Mouse (Mus musculus) embryonic facial prominence, embryonic 14.5 days (tissue): ENCODE results near the gene Rom1. TPM values are rescaled to one million over a fixed set of nuclear protein-coding genes. Genes with fewer than 3 reads are reported as not detected.
A peak's percentile ranks its signal among the peaks of the same experiment; 100 is the strongest.
"Not testable (repeated sequence)": the region's sequence is repeated elsewhere in the genome, so short reads cannot be mapped to it uniquely, and the experiment has no call there.

Experiments used
- ATAC-seq: fragments of 200-750 bp; cut with Nextera tagmentation; 2 replicates; pipeline ENCODE4 v1.8.0; 2017; ENCODE audit warnings: low read depth, moderate number of reproducible peaks, moderate TSS enrichment
- DNase-seq: peaks from one replicate; pipeline ENCODE4 v3.0.0-alpha.2; 2015; ENCODE audit warnings: low spot score
- H3K27ac ChIP-seq: fragments of 300-500 bp; sonication (generic); replicated peaks from 2 replicates; pipeline ENCODE4 v1.5.1; 2014; ENCODE audit warnings: low read depth, mild to moderate bottlenecking, low read length, moderate library complexity
- H3K27me3 ChIP-seq: fragments of 300-500 bp; sonication (generic); replicated peaks from 2 replicates; pipeline ENCODE4 v1.6.1; 2014; ENCODE audit warnings: low read length; ENCODE audit not compliant: control insufficient read depth, insufficient read depth
- H3K36me3 ChIP-seq: fragments of 300-500 bp; sonication (generic); 2 replicates; pipeline ENCODE4 v1.6.1; 2014; ENCODE audit warnings: low read length, mixed read lengths; ENCODE audit not compliant: control insufficient read depth, insufficient read depth
- H3K4me1 ChIP-seq: fragments of 300-500 bp; sonication (generic); 2 replicates; pipeline ENCODE4 v1.6.1; 2014; ENCODE audit warnings: antibody characterized with exemption, low read length; ENCODE audit not compliant: control insufficient read depth, insufficient read depth
- H3K4me2 ChIP-seq: fragments of 300-500 bp; sonication (generic); 2 replicates; pipeline ENCODE4 v1.6.1; 2014; ENCODE audit warnings: low read depth, mild to moderate bottlenecking, low read length, moderate library complexity, mixed read lengths
- H3K4me3 ChIP-seq: fragments of 300-500 bp; sonication (generic); 2 replicates; pipeline ENCODE4 v1.5.1; 2014; ENCODE audit warnings: low read depth, mild to moderate bottlenecking, low read length
- H3K9ac ChIP-seq: fragments of 300-500 bp; sonication (generic); 2 replicates; pipeline ENCODE4 v1.6.1; 2014; ENCODE audit warnings: low read depth, mild to moderate bottlenecking, low read length, moderate library complexity, mixed read lengths
- H3K9me3 ChIP-seq: fragments of 300-500 bp; sonication (generic); 2 replicates; pipeline ENCODE4 v1.6.1; 2016; ENCODE audit warnings: low read length; ENCODE audit not compliant: control insufficient read depth
- WGBS: fragments of 180-500 bp; shearing (Covaris S2); extraction: QIAGEN DNeasy Blood & Tissue Kit; methylation state at CpG from one replicate; pipeline ENCODE4 v1.1.7; 2014; 5-methylcytosine and 5-hydroxymethylcytosine counted together
- polyA plus RNA-seq: library from polyadenylated mRNA; unstranded; fragments of >200 nt; fragmentation: Nextera tagmentation; extraction: Ambion mirVana; gene quantifications from 2 replicates; pipeline ENCODE4 v1.2.1, GENCODE M21; 2014

Rom1 gene
- polyA plus RNA-seq, 1 experiment from 2014 or later = 2.2 TPM

- ATAC-seq = no peak
Observed at GRCm38 (mm10) chr19:8898576-8898975, 30.6 kb downstream of the Rom1 start.

GRCm38 (mm10) chr19:8897865-8898495 is 31.2 kb downstream of the Rom1 start, which contains the start of gene Ganab:
TSS of gene Ganab (plus strand) at chr19:8898071.
- Histone ChIP-seq H3K9ac (peak within 1 kb of the TSS; percentile 97), H3K4me2 (peak within 1 kb of the TSS; percentile 90), H3K9me3 (no peaks in the 10 kb centered on the region), H3K27me3 (no peaks in the 10 kb centered on the region), H3K36me3 (peaks cover 31% of the 10 kb centered on the region), H3K27ac (peak within 1 kb of the TSS; percentile 88), H3K4me3 (peak within 1 kb of the TSS; percentile 98), H3K4me1 (peaks cover 16% of the 10 kb centered on the region)
- peak; percentile 99 for DNase-seq
- WGBS = 0% methylated on average over 51 of the region's 53 CpGs
- peak; percentile 99 for ATAC-seq

More at GRCm38 (mm10) chr19:8898576-8898975, 30.6 kb downstream of the Rom1 start:
- H3K4me1 ChIP-seq = peaks cover 16% of the 10 kb centered on the region
- no peaks in the 10 kb centered on the region for H3K9me3 ChIP-seq
- H3K4me2 ChIP-seq = peak overlapping the region; percentile 90
- H3K9ac ChIP-seq = peak overlapping the region; percentile 97
- no peaks in the 10 kb centered on the region for H3K27me3 ChIP-seq
- H3K27ac ChIP-seq = peak overlapping the region; percentile 88
- WGBS = 8% methylated on average over 13 of the region's 13 CpGs
- peak; percentile 4 for DNase-seq
- peaks cover 37% of the 10 kb centered on the region for H3K36me3 ChIP-seq
- H3K4me3 ChIP-seq = peak overlapping the region; percentile 98

GRCm38 (mm10) chr19:8897211-8897864 is 31.8 kb downstream of the Rom1 start:
- not testable (repeated sequence) for H3K9me3 ChIP-seq, H3K27me3 ChIP-seq
- DNase-seq (peak; percentile 43), ATAC-seq (peak; percentile 32)
- H3K4me3 ChIP-seq = peak overlapping the region; percentile 98
- WGBS = 22% methylated on average over 20 of the region's 21 CpGs
- H3K27ac ChIP-seq = peak overlapping the region; percentile 88
- peaks cover 16% of the 10 kb centered on the region for H3K4me1 ChIP-seq
- peak overlapping the region; percentile 55 for H3K9ac ChIP-seq
- H3K4me2 ChIP-seq = peak overlapping the region; percentile 58
- H3K36me3 ChIP-seq = peaks cover 26% of the 10 kb centered on the region

GRCm38 (mm10) chr19:8896231-8896630 is 32.9 kb downstream of the Rom1 start:
- Histone ChIP-seq H3K4me1 (peaks cover 16% of the 10 kb centered on the region), H3K36me3 (peaks cover 21% of the 10 kb centered on the region), H3K9ac (0 out of 2 replicates have a peak overlapping the region, but pooled peaks have one; percentile 55)
- not testable (repeated sequence) for DNase-seq, H3K27me3 ChIP-seq, H3K4me2 ChIP-seq, H3K4me3 ChIP-seq, H3K9me3 ChIP-seq, H3K27ac ChIP-seq, ATAC-seq
- WGBS = 88% methylated on average over 5 of the region's 5 CpGs

- Histone ChIP-seq H3K9ac (0 out of 2 replicates have a peak overlapping the region, but pooled peaks have one; percentile 15), H3K4me3 (no peak overlapping the region), H3K27me3 (no peaks in the 10 kb centered on the region), H3K36me3 (peaks cover 25% of the 10 kb centered on the region), H3K27ac (no peak overlapping the region), H3K4me2 (no peak overlapping the region), H3K9me3 (no peaks in the 10 kb centered on the region), H3K4me1 (peaks cover 16% of the 10 kb centered on the region)
- WGBS = 87% methylated on average over 9 of the region's 9 CpGs
- no peak for DNase-seq
- no peak for ATAC-seq
Observed at GRCm38 (mm10) chr19:8895397-8895960, 33.7 kb downstream of the Rom1 start.

- peak within 1 kb of the TSS; percentile 76 for H3K27ac ChIP-seq
- peaks cover 31% of the 10 kb centered on the region for H3K36me3 ChIP-seq
- peaks cover 7% of the 10 kb centered on the region for H3K4me1 ChIP-seq
- peak; percentile 65 for ATAC-seq
- no peaks in the 10 kb centered on the region for H3K27me3 ChIP-seq
- peak within 1 kb of the TSS; percentile 93 for H3K9ac ChIP-seq
- H3K4me3 ChIP-seq = peak within 1 kb of the TSS; percentile 64
- H3K4me2 ChIP-seq = peak within 1 kb of the TSS; percentile 87
- WGBS = 3% methylated on average over 42 of the region's 54 CpGs
- H3K9me3 ChIP-seq = no peaks in the 10 kb centered on the region
- DNase-seq = peak; percentile 92
Observed at GRCm38 (mm10) chr19:8892829-8893766, 36.1 kb downstream of the Rom1 start, which contains the start of gene Ints5. TSS of gene Ints5 (plus strand) at chr19:8893005.

GRCm38 (mm10) chr19:8888511-8889385 is 40.4 kb downstream of the Rom1 start, which contains the start of the genes 1810009A15Rik and Gm49416:
TSS of gene 1810009A15Rik (plus strand) at chr19:8888853.
TSS of gene Gm49416 (plus strand) at chr19:8888926.
- Histone ChIP-seq H3K4me1 (peaks cover 7% of the 10 kb centered on the region), H3K9me3 (no peaks in the 10 kb centered on the region), H3K4me3 (peak within 1 kb of the TSS; percentile 70), H3K9ac (peak within 1 kb of the TSS; percentile 92), H3K27ac (peak within 1 kb of the TSS; percentile 75), H3K27me3 (no peaks in the 10 kb centered on the region), H3K36me3 (peaks cover 14% of the 10 kb centered on the region), H3K4me2 (peak within 1 kb of the TSS; percentile 82)
- ATAC-seq (peak; percentile 95), DNase-seq (peak; percentile 99)
- under 1% methylated on average over 58 of the region's 58 CpGs for WGBS
